Mouse (Mus musculus) brain, embryonic 14.5 days (tissue): ENCODE measurements at regions not wholly inside any gene's neighbourhood (a gene's known extent, or its start where the extent isn't known, plus 50 kb on each side); places are given as distances from the start of the nearest gene placed in this dataset.

ENCODE experiments used
- DNase-seq: peaks from one replicate; pipeline ENCODE4 v3.0.0-alpha.2; 2011; ENCODE audit warnings: low read depth
- CTCF ChIP-seq: fragments of 200-500 bp; IDR thresholded peaks from 2 replicates; pipeline ENCODE4 v1.5.1; 2012; ENCODE audit warnings: inconsistent platforms, mild to moderate bottlenecking, moderate library complexity, borderline replicate concordance; ENCODE audit not compliant: insufficient read depth, insufficient read length; ENCODE audit errors: extremely low read depth
- POLR2A ChIP-seq: fragments of 200-500 bp; IDR thresholded peaks from 2 replicates; pipeline ENCODE4 v1.6.1; 2012; ENCODE audit warnings: mild to moderate bottlenecking, inconsistent platforms, borderline replicate concordance; ENCODE audit not compliant: poor library complexity, insufficient read depth, insufficient read length, severe bottlenecking; ENCODE audit errors: extremely low read depth

- no peak for TF ChIP-seq POLR2A
- no peak for DNase-seq
Observed at GRCm38 (mm10) chr6:52105031-52105593, 53.0 kb downstream of the Hoxa1 start.

GRCm38 (mm10) chr6:52104141-52104540 is 54.0 kb downstream of the Hoxa1 start:
- no peak for TF ChIP-seq POLR2A
- TF ChIP-seq CTCF, result no peak
- DNase-seq, result no peak

- no peak for TF ChIP-seq CTCF
- no peak for TF ChIP-seq POLR2A
Observed at GRCm38 (mm10) chr6:52103661-52104060, 54.5 kb downstream of the Hoxa1 start.

GRCm38 (mm10) chr6:52102699-52103098 is 55.4 kb downstream of the Hoxa1 start:
- peak; percentile 26 for DNase-seq
- TF ChIP-seq POLR2A (no peak), CTCF (no peak)

More at GRCm38 (mm10) chr6:52103661-52104060, 54.5 kb downstream of the Hoxa1 start:
- DNase-seq, result no peak

GRCm38 (mm10) chr6:52102179-52102578 is 55.9 kb downstream of the Hoxa1 start:
- no peak for TF ChIP-seq CTCF
- TF ChIP-seq POLR2A, result no peak
- DNase-seq, result peak; percentile 66

- no peak for TF ChIP-seq CTCF
- no peak for TF ChIP-seq POLR2A
Observed at GRCm38 (mm10) chr6:52101209-52101608, 56.9 kb downstream of the Hoxa1 start.

GRCm38 (mm10) chr6:52098851-52099250 is 59.3 kb downstream of the Hoxa1 start:
- TF ChIP-seq CTCF (no peak), POLR2A (no peak)

More at GRCm38 (mm10) chr6:52101209-52101608, 56.9 kb downstream of the Hoxa1 start:
- DNase-seq, result no peak

GRCm38 (mm10) chr6:52095575-52095974 is 62.5 kb downstream of the Hoxa1 start:
- no peak for DNase-seq
- TF ChIP-seq POLR2A (no peak), CTCF (no peak)

More at GRCm38 (mm10) chr6:52098851-52099250, 59.3 kb downstream of the Hoxa1 start:
- DNase-seq, result no peak

- no peak for TF ChIP-seq CTCF
Observed at GRCm38 (mm10) chr6:52091445-52091844, 66.7 kb downstream of the Hoxa1 start.

GRCm38 (mm10) chr6:52085932-52086643 is 72.0 kb downstream of the Hoxa1 start:
- no peak for DNase-seq
- TF ChIP-seq CTCF, result no peak
- no peak for TF ChIP-seq POLR2A

More at GRCm38 (mm10) chr6:52091445-52091844, 66.7 kb downstream of the Hoxa1 start:
- DNase-seq, result no peak

GRCm38 (mm10) chr6:52084622-52085021 is 72.3 kb upstream of the Skap2 start:
- DNase-seq, result no peak
- TF ChIP-seq CTCF (no peak), POLR2A (no peak)

- TF ChIP-seq CTCF, result no peak
- no peak for TF ChIP-seq POLR2A
- DNase-seq, result peak; percentile 12
Observed at GRCm38 (mm10) chr6:52079501-52079900, 67.2 kb upstream of the Skap2 start.

GRCm38 (mm10) chr6:52078530-52079340 is 66.4 kb upstream of the Skap2 start:
- peak; percentile 61 for DNase-seq
- TF ChIP-seq CTCF (no peak), POLR2A (no peak)
